Mouse (Mus musculus): ENCODE measurements at regions not wholly inside any gene's neighbourhood (a gene's known extent, or its start where the extent isn't known, plus 50 kb on each side); places are given as distances from the start of the nearest gene placed in this dataset.

GRCm38 (mm10) chr8:87286059-87286458 lies 186.3 kb downstream of the Cbln1 start:
- TF ChIP-seq CTCF (conservative IDR thresholded peaks at IDR 0.05; ENCODE audit: insufficient read depth, insufficient read length, low read depth, low read length), result no peak
- no peak for TF ChIP-seq POLR2A (IDR thresholded peaks at IDR 0.05; ENCODE audit: low read depth, low read length)
